8 mouse cellular contexts compared by ENCODE assay signal in genomic region chr12:85289157-85290000, GRCm38 (mm10). TPM values are rescaled to one million over a fixed set of nuclear protein-coding genes. Genes with fewer than 3 reads are reported as not detected.
DNase-seq lines count a peak whose midpoint lies in the region; ATAC-seq lines count a peak whose summit lies in the region.

No protein-coding gene starts in this region.

- no peaks in the 10 kb centered on the region for H3K36me3 ChIP-seq in embryonic facial prominence, embryonic 13.5 days
- no peaks in the 10 kb centered on the region for H3K36me3 ChIP-seq in hindbrain, embryonic 10.5 days
- no peaks in the 10 kb centered on the region for H3K36me3 ChIP-seq in limb, embryonic 11.5 days (ENCODE audit: control insufficient read depth, insufficient read depth, low read length)
- no peaks in the 10 kb centered on the region for H3K36me3 ChIP-seq in midbrain, embryonic 14.5 days (ENCODE audit: control insufficient read depth, insufficient read depth, low read length)

- no peak overlapping the region for H3K27ac ChIP-seq in embryonic facial prominence, embryonic 13.5 days
- H3K27ac ChIP-seq in hindbrain, embryonic 10.5 days, result peak overlapping the region; percentile 83
- H3K27ac ChIP-seq in limb, embryonic 11.5 days (replicated peaks; ENCODE audit: low read depth, low read length), result peak overlapping the region; percentile 26; the same call in 1 of the 2 replicates
- H3K27ac ChIP-seq in midbrain, embryonic 14.5 days (replicated peaks; ENCODE audit: low read depth, low read length), result no peak overlapping the region

- peak; percentile 70 for DNase-seq in 3T3-L1 (ENCODE audit: low read depth, low spot score)
- DNase-seq in hindbrain, embryonic 10.5 days (ENCODE audit: low spot score), result no peak
- no peak for DNase-seq in limb, embryonic 11.5 days (ENCODE audit: low spot score)
- DNase-seq in midbrain, embryonic 14.5 days, result no peak
- DNase-seq in thymus, postnatal 25 days, result no peak
- DNase-seq in embryo, embryonic 10 days (ENCODE audit: low spot score), result no peak

- peaks cover 18% of the 10 kb centered on the region for H3K4me1 ChIP-seq in embryonic facial prominence, embryonic 13.5 days
- H3K4me1 ChIP-seq in hindbrain, embryonic 10.5 days (replicated peaks), result peaks cover 17% of the 10 kb centered on the region
- peaks cover 7% of the 10 kb centered on the region for H3K4me1 ChIP-seq in limb, embryonic 11.5 days (ENCODE audit: control insufficient read depth, insufficient read depth, low read length)
- peaks cover 6% of the 10 kb centered on the region; the same call in 1 of the 2 replicates for H3K4me1 ChIP-seq in midbrain, embryonic 14.5 days (ENCODE audit: control insufficient read depth, insufficient read depth, low read length)

- peak overlapping the region; percentile 83 for H3K4me2 ChIP-seq in embryonic facial prominence, embryonic 13.5 days
- peak overlapping the region; percentile 60 for H3K4me2 ChIP-seq in limb, embryonic 11.5 days (ENCODE audit: low read depth, severe bottlenecking)
- peak overlapping the region; percentile 90 for H3K4me2 ChIP-seq in midbrain, embryonic 14.5 days (ENCODE audit: low read length)

- ATAC-seq in embryonic facial prominence, embryonic 13.5 days (ENCODE audit: insufficient number of reproducible peaks, insufficient read depth, low FRiP score, low TSS enrichment, low read depth), result no peak
- no peak for ATAC-seq in limb, embryonic 11.5 days (ENCODE audit: insufficient number of reproducible peaks, low FRiP score, low TSS enrichment, low read depth)
- no peak for ATAC-seq in midbrain, embryonic 14.5 days (ENCODE audit: low FRiP score, low TSS enrichment)
- ATAC-seq in frontal cortex, adult (ENCODE audit: low TSS enrichment), result no peak

- no peak overlapping the region; the same call in 1 of the 2 replicates for H3K9ac ChIP-seq in embryonic facial prominence, embryonic 13.5 days
- H3K9ac ChIP-seq in limb, embryonic 11.5 days (ENCODE audit: low read length), result 0 out of 2 replicates have a peak overlapping the region, but pooled peaks have one; percentile 35
- peak overlapping the region; percentile 54 for H3K9ac ChIP-seq in midbrain, embryonic 14.5 days (replicated peaks; ENCODE audit: low read length)

- peaks cover 5% of the 10 kb centered on the region; the same call in 1 of the 2 replicates for H3K27me3 ChIP-seq in embryonic facial prominence, embryonic 13.5 days
- H3K27me3 ChIP-seq in hindbrain, embryonic 10.5 days (ENCODE audit: insufficient read depth, poor library complexity, severe bottlenecking), result peaks cover 21% of the 10 kb centered on the region
- H3K27me3 ChIP-seq in limb, embryonic 11.5 days (ENCODE audit: control insufficient read depth, insufficient read depth, low read length), result no peaks in the 10 kb centered on the region
- H3K27me3 ChIP-seq in midbrain, embryonic 14.5 days (ENCODE audit: control insufficient read depth, insufficient read depth, low read length), result no peaks in the 10 kb centered on the region

- peaks cover 6% of the 10 kb centered on the region for H3K9me3 ChIP-seq in embryonic facial prominence, embryonic 13.5 days
- H3K9me3 ChIP-seq in hindbrain, embryonic 10.5 days, result peaks cover 6% of the 10 kb centered on the region; the same call in 1 of the 2 replicates
- no peaks in the 10 kb centered on the region for H3K9me3 ChIP-seq in limb, embryonic 11.5 days (ENCODE audit: control insufficient read depth, low read length)
- H3K9me3 ChIP-seq in midbrain, embryonic 14.5 days (ENCODE audit: control insufficient read depth, low read length), result peaks cover 4% of the 10 kb centered on the region; the same call in 1 of the 2 replicates

- 55% methylated on average over 24 of the region's 24 CpGs for WGBS in embryonic facial prominence, embryonic 13.5 days
- 66% methylated on average over 24 of the region's 24 CpGs for WGBS in hindbrain, embryonic 10.5 days
- WGBS in limb, embryonic 11.5 days, result 46% methylated on average over 24 of the region's 24 CpGs
- 66% methylated on average over 24 of the region's 24 CpGs for WGBS in midbrain, embryonic 14.5 days

- H3K4me3 ChIP-seq in embryonic facial prominence, embryonic 13.5 days, result peak overlapping the region; percentile 51
- H3K4me3 ChIP-seq in hindbrain, embryonic 10.5 days, result peak overlapping the region; percentile 66
- peak overlapping the region; percentile 46; the same call in 1 of the 2 replicates for H3K4me3 ChIP-seq in limb, embryonic 11.5 days (ENCODE audit: low read depth, low read length)
- H3K4me3 ChIP-seq in midbrain, embryonic 14.5 days (replicated peaks; ENCODE audit: low read depth, low read length), result peak overlapping the region; percentile 51

RNA-seq across cellular contexts. Expression of gene Zc2hc1c, which starts 1.0 kb away (rescaled TPM):
- 0.70 and 0.87 TPM in 2 replicates for polyA plus RNA-seq in embryonic facial prominence, embryonic 13.5 days (2015; fragmentation: Nextera tagmentation; extraction: Ambion mirVana)
- polyA plus RNA-seq in hindbrain, embryonic 10.5 days (2016; fragmentation: Nextera tagmentation; extraction: Ambion mirVana), result 1.1 and 1.7 TPM in 2 replicates
- 0.67 and 0.85 TPM in 2 replicates for polyA plus RNA-seq in limb, embryonic 11.5 days (2014; fragmentation: Nextera tagmentation; extraction: Ambion mirVana)
- polyA plus RNA-seq in midbrain, embryonic 14.5 days (2014; fragmentation: Nextera tagmentation; extraction: Ambion mirVana), result 1.1 and 1.6 TPM in 2 replicates

RNA-seq across cellular contexts. Expression of gene Acyp1, which starts 1.1 kb away (rescaled TPM):
- polyA plus RNA-seq in embryonic facial prominence, embryonic 13.5 days (2015; fragmentation: Nextera tagmentation; extraction: Ambion mirVana), result 43.2 and 45.4 TPM in 2 replicates
- 59.2 and 75.5 TPM in 2 replicates for polyA plus RNA-seq in hindbrain, embryonic 10.5 days (2016; fragmentation: Nextera tagmentation; extraction: Ambion mirVana)
- 55.1 and 62.3 TPM in 2 replicates for polyA plus RNA-seq in limb, embryonic 11.5 days (2014; fragmentation: Nextera tagmentation; extraction: Ambion mirVana)
- polyA plus RNA-seq in midbrain, embryonic 14.5 days (2014; fragmentation: Nextera tagmentation; extraction: Ambion mirVana), result 56.5 and 63.7 TPM in 2 replicates

RNA-seq across cellular contexts. Expression of gene Mlh3, which starts 19.0 kb away (rescaled TPM):
- polyA plus RNA-seq in embryonic facial prominence, embryonic 13.5 days (2015; fragmentation: Nextera tagmentation; extraction: Ambion mirVana), result 9.2 and 9.8 TPM in 2 replicates
- 5.5 and 8.8 TPM in 2 replicates for polyA plus RNA-seq in hindbrain, embryonic 10.5 days (2016; fragmentation: Nextera tagmentation; extraction: Ambion mirVana)
- 9.5 and 10.3 TPM in 2 replicates for polyA plus RNA-seq in limb, embryonic 11.5 days (2014; fragmentation: Nextera tagmentation; extraction: Ambion mirVana)
- 9.4 and 10.2 TPM in 2 replicates for polyA plus RNA-seq in midbrain, embryonic 14.5 days (2014; fragmentation: Nextera tagmentation; extraction: Ambion mirVana)

RNA-seq across cellular contexts. Expression of gene Nek9, which starts 49.8 kb away (rescaled TPM):
- polyA plus RNA-seq in embryonic facial prominence, embryonic 13.5 days (2015; fragmentation: Nextera tagmentation; extraction: Ambion mirVana), result 26.4 and 28.7 TPM in 2 replicates
- 16.9 and 22.8 TPM in 2 replicates for polyA plus RNA-seq in hindbrain, embryonic 10.5 days (2016; fragmentation: Nextera tagmentation; extraction: Ambion mirVana)
- 18.7 and 19.0 TPM in 2 replicates for polyA plus RNA-seq in limb, embryonic 11.5 days (2014; fragmentation: Nextera tagmentation; extraction: Ambion mirVana)
- polyA plus RNA-seq in midbrain, embryonic 14.5 days (2014; fragmentation: Nextera tagmentation; extraction: Ambion mirVana), result 8.0 and 10.3 TPM in 2 replicates

Comparison
In these comparisons a context has a peak if more than half of its experiments do, and no peak if none do; other contexts are left out.
1. H3K27ac ChIP-seq: peak in hindbrain, embryonic 10.5 days (single experiment) and limb, embryonic 11.5 days (single experiment); none in embryonic facial prominence, embryonic 13.5 days (single experiment) and midbrain, embryonic 14.5 days (single experiment).
2. Peak in every context shown above with its lines, with median percentiles within 50 percentile points of each other: H3K4me2 ChIP-seq and H3K4me3 ChIP-seq.